Mouse (Mus musculus): ENCODE results near the gene Id2.

GRCm38 (mm10) chr12:25113357-25113756, 16.4 kb upstream of the Id2 start:
- TF ChIP-seq CTCF (IDR thresholded peaks at IDR 0.05; ENCODE audit: low read depth) (no peak), EP300 (IDR thresholded peaks at IDR 0.05; ENCODE audit: low read depth) (no peak)
